Mouse (Mus musculus): Measurements from ENCODE around the gene Btd. TPM values are rescaled to one million over a fixed set of nuclear protein-coding genes. Genes with fewer than 3 reads are reported as not detected.

Gene Btd
- total RNA-seq, 1 experiment from 2014 or later, result 70.8 TPM

- DNase-seq, result no peak
Observed at GRCm38 (mm10) chr14:31664903-31665565, 24.2 kb downstream of the Btd start.

GRCm38 (mm10) chr14:31665566-31665940 is 24.7 kb downstream of the Btd start:
- no peak for DNase-seq

GRCm38 (mm10) chr14:31666931-31667705 is 26.3 kb downstream of the Btd start:
- DNase-seq, result no peak

- no peak for DNase-seq
Observed at GRCm38 (mm10) chr14:31667741-31668140, 26.9 kb downstream of the Btd start.

GRCm38 (mm10) chr14:31668326-31668725 is 27.5 kb downstream of the Btd start:
- no peak for DNase-seq

- DNase-seq, result peak; percentile 83
Observed at GRCm38 (mm10) chr14:31669161-31669611, 28.4 kb downstream of the Btd start.

- no peak for DNase-seq
Observed at GRCm38 (mm10) chr14:31669642-31670490, 29.0 kb downstream of the Btd start.

- no peak for DNase-seq
Observed at GRCm38 (mm10) chr14:31671635-31672320, 30.9 kb downstream of the Btd start.

- no peak for DNase-seq
Observed at GRCm38 (mm10) chr14:31680656-31681055, 39.8 kb downstream of the Btd start.

GRCm38 (mm10) chr14:31681291-31681690 is 40.5 kb downstream of the Btd start:
- no peak for DNase-seq

- DNase-seq, result no peak
Observed at GRCm38 (mm10) chr14:31681931-31682555, 41.2 kb downstream of the Btd start.

- DNase-seq, result no peak
Observed at GRCm38 (mm10) chr14:31683610-31684009, 42.8 kb downstream of the Btd start.

GRCm38 (mm10) chr14:31684343-31685040 is 43.7 kb downstream of the Btd start:
- no peak for DNase-seq

- no peak for DNase-seq
Observed at GRCm38 (mm10) chr14:31685680-31686079, 44.9 kb downstream of the Btd start.

GRCm38 (mm10) chr14:31686231-31686630 is 45.4 kb downstream of the Btd start:
- no peak for DNase-seq

- no peak for DNase-seq
Observed at GRCm38 (mm10) chr14:31692536-31692935, 51.7 kb downstream of the Btd start.

- no peak for DNase-seq
Observed at GRCm38 (mm10) chr14:31696206-31696984, 55.6 kb downstream of the Btd start.

- no peak for DNase-seq
Observed at GRCm38 (mm10) chr14:31696985-31697303, 56.1 kb downstream of the Btd start.

- no peak for DNase-seq
Observed at GRCm38 (mm10) chr14:31697346-31697745, 56.5 kb downstream of the Btd start.

- DNase-seq, result no peak
Observed at GRCm38 (mm10) chr14:31697755-31698154, 56.9 kb downstream of the Btd start.

Measured in adrenal gland, postnatal 25 days (tissue).